Mouse (Mus musculus) forebrain, embryonic 10.5 days (tissue): ENCODE data around the gene Shisa2. TPM values are rescaled to one million over a fixed set of nuclear protein-coding genes. Genes with fewer than 3 reads are reported as not detected.

Experiments used
- DNase-seq: peaks from one replicate; pipeline ENCODE4 v3.0.0-alpha.2; 2017; ENCODE audit warnings: low spot score; ENCODE audit errors: extremely low spot score
- H3K27ac ChIP-seq: fragments of 300-500 bp; sonication (generic); 2 replicates; pipeline ENCODE4 v1.5.1; 2016; ENCODE audit warnings: mild to moderate bottlenecking
- H3K27me3 ChIP-seq: fragments of 300-500 bp; sonication (generic); 2 replicates; pipeline ENCODE4 v1.6.1; 2016; ENCODE audit warnings: mild to moderate bottlenecking; ENCODE audit not compliant: poor library complexity, severe bottlenecking
- H3K36me3 ChIP-seq: fragments of 300-500 bp; sonication (generic); replicated peaks from 2 replicates; pipeline ENCODE4 v1.6.1; 2016; ENCODE audit warnings: mild to moderate bottlenecking, moderate library complexity
- H3K4me1 ChIP-seq: fragments of 300-500 bp; sonication (generic); 2 replicates; pipeline ENCODE4 v1.6.1; 2016
- H3K4me3 ChIP-seq: fragments of 300-500 bp; sonication (generic); 2 replicates; pipeline ENCODE4 v1.5.1; 2016; ENCODE audit warnings: mild to moderate bottlenecking, moderate library complexity
- H3K9me3 ChIP-seq: fragments of 300-500 bp; sonication (generic); 2 replicates; pipeline ENCODE4 v1.6.1; 2016; ENCODE audit warnings: mild to moderate bottlenecking, moderate library complexity
- WGBS: fragments of 180-500 bp; shearing (Covaris S2); methylation state at CpG from one replicate; pipeline ENCODE4 v1.1.7; 2016; 5-methylcytosine and 5-hydroxymethylcytosine counted together
- polyA plus RNA-seq: library from polyadenylated mRNA; unstranded; fragments of >200 nt; fragmentation: Nextera tagmentation; extraction: Ambion mirVana; gene quantifications from 2 replicates; pipeline ENCODE4 v1.2.1, GENCODE M21; 2016

The Shisa2 gene
- 23.3 and 30.5 TPM in 2 replicates for polyA plus RNA-seq

GRCm38 (mm10) chr14:59625158-59625805, at the start of gene Shisa2:
Gene Shisa2 (plus strand): TSS chr14:59625308.
- DNase-seq, result peak; percentile 88
- peak within 1 kb of the TSS; percentile 70 for H3K4me3 ChIP-seq
- H3K36me3 ChIP-seq, result peaks cover 12% of the 10 kb centered on the region
- peak within 1 kb of the TSS; percentile 93 for H3K27ac ChIP-seq
- H3K27me3 ChIP-seq, result peaks cover 75% of the 10 kb centered on the region
- peaks cover 57% of the 10 kb centered on the region for H3K4me1 ChIP-seq
- no peaks in the 10 kb centered on the region for H3K9me3 ChIP-seq
- under 1% methylated on average over 65 of the region's 65 CpGs for WGBS

DNA sequence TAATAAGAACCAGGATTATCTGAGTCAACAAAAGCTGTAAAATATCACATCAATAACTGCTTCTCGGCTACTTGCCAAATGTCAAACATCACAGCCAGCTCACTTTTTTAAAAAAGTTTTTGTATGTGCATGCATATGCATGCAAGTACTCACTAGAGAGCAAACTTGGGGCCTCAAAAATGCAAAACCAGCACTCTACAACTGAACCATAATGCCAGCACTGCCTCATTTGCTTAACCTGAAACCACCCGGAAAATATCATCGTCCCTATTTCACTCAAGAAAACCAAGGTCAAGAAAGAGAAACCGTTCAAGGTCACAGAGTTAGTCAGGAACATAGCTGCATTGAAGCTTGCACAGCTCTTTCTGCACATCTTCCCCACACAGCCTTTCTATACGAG, 48.7 kb upstream of the Shisa2 start:
- 90% methylated on average over 5 of the region's 5 CpGs for WGBS
- no peaks in the 10 kb centered on the region for H3K4me1 ChIP-seq
- H3K9me3 ChIP-seq, result no peaks in the 10 kb centered on the region
- no peak overlapping the region for H3K27ac ChIP-seq
- H3K4me3 ChIP-seq, result no peak overlapping the region
- no peak for DNase-seq
- H3K27me3 ChIP-seq, result no peaks in the 10 kb centered on the region
- peaks cover 42% of the 10 kb centered on the region for H3K36me3 ChIP-seq

DNA sequence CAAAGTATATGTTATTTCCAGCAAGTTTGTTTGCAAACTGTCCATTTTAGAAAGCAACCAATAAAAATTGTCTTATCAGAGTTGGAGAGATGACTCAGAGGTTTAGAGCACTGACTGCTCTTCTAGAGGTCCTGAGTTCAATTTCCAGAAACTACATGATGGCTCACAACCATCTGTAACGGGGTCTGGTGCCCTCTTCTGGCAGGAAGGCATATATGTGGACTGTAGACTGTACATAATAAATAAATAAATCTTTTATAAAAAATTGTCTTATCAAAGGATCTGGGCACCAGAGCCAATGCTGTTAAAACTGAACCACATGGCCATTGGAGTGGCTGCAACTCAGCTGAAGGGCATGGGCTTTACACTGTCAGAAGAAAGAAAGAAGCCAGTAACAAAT, 34.5 kb upstream of the Shisa2 start:
- 73% methylated on average over 1 of the region's 1 CpGs for WGBS
- H3K27ac ChIP-seq, result no peak overlapping the region
- DNase-seq, result no peak
- H3K9me3 ChIP-seq, result no peaks in the 10 kb centered on the region
- H3K4me3 ChIP-seq, result no peak overlapping the region
- H3K36me3 ChIP-seq, result peaks cover 57% of the 10 kb centered on the region
- no peaks in the 10 kb centered on the region for H3K27me3 ChIP-seq
- no peaks in the 10 kb centered on the region for H3K4me1 ChIP-seq

DNA sequence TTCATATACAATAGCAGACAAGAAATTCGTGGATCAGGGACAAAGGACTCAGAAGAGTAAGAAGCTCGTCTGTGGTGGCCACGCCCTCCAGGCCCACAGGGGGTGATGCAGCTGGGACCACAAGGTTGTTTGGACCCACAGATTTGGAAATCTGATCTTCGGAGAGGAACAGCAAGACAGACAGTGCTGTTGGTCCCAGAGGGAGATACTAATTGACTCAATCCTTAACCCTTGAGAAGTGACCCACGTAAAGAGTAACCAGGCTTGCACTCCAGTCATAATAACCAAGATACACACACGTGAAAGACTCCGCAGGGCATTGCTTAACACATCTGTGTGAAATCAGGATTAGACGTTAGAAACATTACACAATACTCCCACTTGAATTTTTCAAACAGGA, 33.2 kb upstream of the Shisa2 start:
- H3K27ac ChIP-seq, result no peak overlapping the region

GRCm38 (mm10) chr14:59592593-59592992, 32.5 kb upstream of the Shisa2 start:
- Histone ChIP-seq H3K9me3 (no peaks in the 10 kb centered on the region), H3K4me3 (no peak overlapping the region), H3K36me3 (peaks cover 41% of the 10 kb centered on the region), H3K4me1 (peaks cover 10% of the 10 kb centered on the region), H3K27me3 (no peaks in the 10 kb centered on the region), H3K27ac (no peak overlapping the region)
- WGBS, result 94% methylated on average over 3 of the region's 3 CpGs
- DNase-seq, result no peak

More for the DNA sequence above, 33.2 kb upstream of the Shisa2 start:
- no peak for DNase-seq
- Histone ChIP-seq H3K4me1 (peaks cover 5% of the 10 kb centered on the region), H3K27me3 (no peaks in the 10 kb centered on the region), H3K36me3 (peaks cover 44% of the 10 kb centered on the region), H3K9me3 (no peaks in the 10 kb centered on the region), H3K4me3 (no peak overlapping the region)
- WGBS, result 78% methylated on average over 8 of the region's 8 CpGs

DNA sequence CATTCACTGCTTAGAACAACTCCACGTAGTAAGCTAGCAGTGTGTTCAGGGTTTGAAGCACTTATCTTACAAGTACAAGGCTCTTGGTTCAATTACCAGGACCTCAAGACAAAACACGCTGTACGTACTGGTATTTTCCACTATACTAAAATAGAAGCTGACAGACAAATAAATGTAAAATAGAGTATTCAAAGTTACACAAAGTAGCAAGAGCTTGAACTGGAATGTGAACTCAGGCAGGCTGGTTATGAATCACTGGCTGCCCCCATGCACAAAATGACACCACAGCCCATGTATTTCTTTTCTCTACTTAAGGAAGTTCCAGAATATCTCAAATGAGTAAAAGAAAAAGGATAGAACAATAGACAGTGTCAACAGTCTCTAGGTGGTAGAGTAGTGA, 30.1 kb upstream of the Shisa2 start:
- 94% methylated on average over 3 of the region's 3 CpGs for WGBS
- no peak for DNase-seq
- H3K36me3 ChIP-seq, result peaks cover 19% of the 10 kb centered on the region
- H3K27me3 ChIP-seq, result no peaks in the 10 kb centered on the region
- peaks cover 15% of the 10 kb centered on the region for H3K4me1 ChIP-seq
- H3K27ac ChIP-seq, result no peak overlapping the region
- no peak overlapping the region for H3K4me3 ChIP-seq
- no peaks in the 10 kb centered on the region for H3K9me3 ChIP-seq

GRCm38 (mm10) chr14:59597398-59598259, 27.5 kb upstream of the Shisa2 start, which contains the start of gene Cdadc1:
Gene Cdadc1 (minus strand): TSS chr14:59597959.
- peak; percentile 97 for DNase-seq
- H3K4me3 ChIP-seq, result peak within 1 kb of the TSS; percentile 90
- H3K27me3 ChIP-seq, result no peaks in the 10 kb centered on the region
- H3K4me1 ChIP-seq, result peaks cover 15% of the 10 kb centered on the region
- peaks cover 5% of the 10 kb centered on the region; the same call in 1 of the 2 replicates for H3K36me3 ChIP-seq
- WGBS, result under 1% methylated on average over 48 of the region's 48 CpGs
- peak within 1 kb of the TSS; percentile 86 for H3K27ac ChIP-seq
- no peaks in the 10 kb centered on the region for H3K9me3 ChIP-seq

GRCm38 (mm10) chr14:59598260-59598627, 26.9 kb upstream of the Shisa2 start:
- H3K27me3 ChIP-seq, result no peaks in the 10 kb centered on the region
- peak overlapping the region; percentile 86 for H3K27ac ChIP-seq
- 2% methylated on average over 8 of the region's 8 CpGs for WGBS

DNA sequence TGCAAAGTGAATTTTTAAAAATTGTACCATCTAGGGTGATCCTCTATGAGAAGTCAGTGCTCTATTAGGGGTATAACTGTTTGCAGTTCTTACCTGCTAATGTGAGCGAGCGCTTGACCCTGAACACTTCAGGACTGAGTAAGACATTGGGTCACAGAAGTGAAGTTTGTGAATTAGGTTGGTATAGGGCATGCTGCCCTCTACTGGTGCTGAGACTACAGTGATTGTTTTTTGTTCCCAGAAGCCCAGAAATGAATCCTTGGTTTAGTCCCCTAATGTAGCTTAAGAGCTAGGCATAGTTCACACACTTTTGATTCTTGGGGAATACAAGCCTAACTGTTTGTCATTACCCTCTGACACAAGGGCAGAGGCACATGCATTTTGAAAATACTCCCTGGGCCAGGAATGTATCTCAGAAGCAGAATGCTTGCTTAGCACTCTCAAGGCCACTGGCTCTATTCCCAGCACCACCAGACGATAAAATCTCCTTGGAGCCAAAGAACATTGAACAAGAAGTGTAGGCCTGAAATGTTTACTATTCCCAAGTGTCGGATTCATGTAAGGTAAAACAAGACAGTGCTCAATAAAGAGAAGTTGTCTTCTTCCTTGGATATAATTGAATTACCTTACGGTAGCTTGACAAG, 21.0 kb upstream of the Shisa2 start:
- no peak for DNase-seq
- Histone ChIP-seq H3K9me3 (no peaks in the 10 kb centered on the region), H3K4me1 (peaks cover 13% of the 10 kb centered on the region), H3K27me3 (peaks cover 12% of the 10 kb centered on the region), H3K36me3 (no peaks in the 10 kb centered on the region), H3K4me3 (no peak overlapping the region), H3K27ac (no peak overlapping the region)
- WGBS, result 76% methylated on average over 5 of the region's 5 CpGs

More at GRCm38 (mm10) chr14:59598260-59598627, 26.9 kb upstream of the Shisa2 start:
- H3K4me1 ChIP-seq, result peaks cover 15% of the 10 kb centered on the region
- H3K36me3 ChIP-seq, result peaks cover 5% of the 10 kb centered on the region; the same call in 1 of the 2 replicates
- H3K9me3 ChIP-seq, result no peaks in the 10 kb centered on the region
- H3K4me3 ChIP-seq, result peak overlapping the region; percentile 90
- DNase-seq, result no peak

DNA sequence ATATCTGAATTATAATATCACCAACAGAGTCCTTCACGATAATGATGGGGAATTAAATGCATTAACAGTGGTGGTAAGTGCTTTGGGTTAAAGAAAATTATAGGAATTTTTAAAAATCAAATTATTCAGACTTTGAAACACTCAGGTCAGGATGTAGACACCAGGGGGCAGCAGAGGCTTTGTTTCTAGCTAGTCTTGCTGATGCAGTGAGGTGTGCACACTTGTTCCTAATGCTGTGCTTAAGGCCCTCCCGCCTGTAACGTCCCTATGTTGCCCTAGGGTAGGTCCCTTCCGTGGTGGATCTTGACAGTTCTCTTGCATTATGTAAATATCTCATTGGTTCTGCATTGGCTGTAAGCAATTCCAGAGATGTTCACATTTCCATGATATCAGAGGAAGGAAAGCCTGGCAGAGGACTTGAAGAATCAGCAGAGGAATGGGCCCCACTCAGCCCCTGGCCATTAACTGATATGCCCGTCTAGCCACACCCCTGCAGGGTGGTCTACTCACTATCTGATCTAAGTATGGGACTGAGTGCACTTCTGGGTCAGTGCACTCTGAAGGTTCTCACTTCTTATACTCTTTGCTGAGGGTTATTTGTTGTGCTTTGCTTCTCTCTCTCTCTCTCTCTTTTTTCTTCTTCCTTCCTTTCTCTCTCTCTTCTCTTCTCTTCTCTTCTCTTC, 19.3 kb upstream of the Shisa2 start:
- 22% methylated on average over 5 of the region's 5 CpGs for WGBS
- DNase-seq, result peak; percentile 68
- Histone ChIP-seq H3K4me1 (peaks cover 13% of the 10 kb centered on the region), H3K27me3 (peaks cover 12% of the 10 kb centered on the region), H3K9me3 (no peaks in the 10 kb centered on the region), H3K36me3 (no peaks in the 10 kb centered on the region), H3K4me3 (no peak overlapping the region), H3K27ac (no peak overlapping the region)

GRCm38 (mm10) chr14:59607021-59607420, 18.1 kb upstream of the Shisa2 start:
- Histone ChIP-seq H3K9me3 (no peaks in the 10 kb centered on the region), H3K27ac (0 out of 2 replicates have a peak overlapping the region, but pooled peaks have one; percentile 63), H3K4me1 (peaks cover 13% of the 10 kb centered on the region), H3K4me3 (no peak overlapping the region), H3K36me3 (no peaks in the 10 kb centered on the region), H3K27me3 (peaks cover 12% of the 10 kb centered on the region)
- no peak for DNase-seq
- 53% methylated on average over 3 of the region's 3 CpGs for WGBS

DNA sequence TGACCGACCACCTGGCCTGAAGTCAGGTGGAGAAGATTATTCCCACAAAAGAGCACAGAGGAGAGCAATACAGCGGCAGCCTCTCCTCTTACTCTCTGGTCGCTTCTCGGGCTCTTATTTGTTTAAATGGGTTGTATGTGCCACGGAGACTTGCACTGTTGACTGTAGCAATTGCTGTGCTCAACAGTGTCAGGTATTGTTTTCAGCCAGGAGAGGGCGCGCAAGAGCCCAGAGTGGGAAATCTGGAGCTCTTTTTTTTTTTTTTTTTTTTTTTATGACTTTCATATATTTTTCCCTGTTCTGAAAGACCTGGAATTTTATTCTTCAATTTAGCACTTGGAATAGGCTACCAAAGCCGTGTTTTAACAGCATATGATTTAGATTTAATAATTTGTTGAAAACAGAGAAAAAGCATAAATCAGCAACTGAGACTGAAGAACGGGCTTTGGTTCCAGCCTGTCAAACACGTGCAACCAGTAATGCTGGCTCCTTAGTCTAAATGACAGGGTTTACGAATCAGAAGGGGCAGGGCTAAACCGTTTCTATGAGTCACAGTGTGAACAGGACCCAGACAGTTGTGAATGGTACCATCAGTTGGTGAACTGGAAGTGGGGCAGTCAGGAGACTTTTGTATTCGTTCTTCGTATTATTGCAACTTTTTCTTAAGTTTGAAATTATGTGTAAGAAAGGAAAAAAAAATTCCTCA, 12.0 kb upstream of the Shisa2 start:
- peaks cover 12% of the 10 kb centered on the region for H3K4me1 ChIP-seq
- peak; percentile 57 for DNase-seq
- H3K4me3 ChIP-seq, result no peak overlapping the region
- WGBS, result 62% methylated on average over 14 of the region's 14 CpGs
- H3K9me3 ChIP-seq, result no peaks in the 10 kb centered on the region
- H3K36me3 ChIP-seq, result no peaks in the 10 kb centered on the region
- peaks cover 23% of the 10 kb centered on the region for H3K27me3 ChIP-seq
- no peak overlapping the region for H3K27ac ChIP-seq
